Mouse (Mus musculus): Measurements from ENCODE around the gene Mbtd1. TPM values are rescaled to one million over a fixed set of nuclear protein-coding genes. Genes with fewer than 3 reads are reported as not detected.
A peak's percentile ranks its signal among the peaks of the same experiment; 100 is the strongest.

Mbtd1 gene
- total and polyA plus RNA-seq, 3 experiments, result 19.9 to 46.5 (median 21.5) TPM

- TF ChIP-seq KAT2A (IDR thresholded peaks at IDR 0.05; ENCODE audit: insufficient replicate concordance, low read length) (no peak), MAX (IDR thresholded peaks at IDR 0.05; ENCODE audit: low read length) (no peak), NRF1 (IDR thresholded peaks at IDR 0.05; ENCODE audit: low read depth, low read length) (no peak), MAFK (IDR thresholded peaks at IDR 0.05; ENCODE audit: insufficient replicate concordance, low read length) (0 out of 2 replicates have a peak, but pooled peaks have one; percentile 6), CHD1 (IDR thresholded peaks at IDR 0.05; ENCODE audit: low read depth, low read length) (no peak), POLR2A (IDR thresholded peaks at IDR 0.05; ENCODE audit: low read depth, low read length) (no peak), RCOR1 (conservative IDR thresholded peaks at IDR 0.05; ENCODE audit: low read depth, low read length) (no peak), RAD21 (IDR thresholded peaks at IDR 0.05; ENCODE audit: low read depth, low read length) (no peak), TBP (conservative IDR thresholded peaks at IDR 0.05; ENCODE audit: low read depth, low read length) (no peak), BHLHE40 (IDR thresholded peaks at IDR 0.05; ENCODE audit: low read depth, low read length) (peak; percentile 62)
These were observed 23.5 kb upstream of the Mbtd1 start (continued) for GRCm38 (mm10) chr11:93862045-93862623.

- no peaks in the 10 kb centered on the region for H3K9me3 ChIP-seq (replicated peaks; ENCODE audit: low read length)
- H3K27ac ChIP-seq (ENCODE audit: insufficient read depth, low read depth), result peak overlapping the region; percentile 69
- DNase-seq (ENCODE audit: extremely low read depth), result peak; percentile 75
- no peaks in the 10 kb centered on the region for H3K27me3 ChIP-seq (replicated peaks)
- H3K36me3 ChIP-seq (replicated peaks in 1 of 2; ENCODE audit: control insufficient read depth in 1 of 2, insufficient read depth in 1 of 2, low read length in 1 of 2), result peaks cover 38 to 63% of the 10 kb centered on the region in 2 experiments
- H3K9ac ChIP-seq (ENCODE audit: insufficient read depth, low read depth), result no peak overlapping the region
- H3K4me3 ChIP-seq (replicated peaks in 1 of 3; ENCODE audit: low read depth in 2 of 3, low read length in 2 of 3, poor library complexity in 1 of 3), result no peak overlapping the region
- H3K4me2 ChIP-seq (ENCODE audit: insufficient read depth, low read depth, poor library complexity, severe bottlenecking), result no peak overlapping the region
- H3K79me2 ChIP-seq (replicated peaks; ENCODE audit: control insufficient read depth, extremely low read depth, insufficient read depth, poor library complexity, severe bottlenecking), result peaks cover 7% of the 10 kb centered on the region
- H3K4me1 ChIP-seq (ENCODE audit: control insufficient read depth in 1 of 2, insufficient read depth in 2 of 2), result peaks cover 7 to 50% of the 10 kb centered on the region in 2 experiments
- in situ Hi-C loops (cut with MboI; ENCODE audit: low pct_ligation_motif_present, low pct_unique_long_range_greater_than_20kb, low sequenced_read_pairs), result no loop called here
- dilution Hi-C loops (cut with MboI; ENCODE audit: extremely low pct_ligation_motif_present, extremely low pct_unique_long_range_greater_than_20kb, low sequenced_read_pairs), result no loop called here
- TF ChIP-seq POLR2A (IDR thresholded peaks at IDR 0.05; ENCODE audit: low read depth, low read length) (no peak), ZMIZ1 (IDR thresholded peaks at IDR 0.05; ENCODE audit: low read depth, low read length) (no peak), SIN3A (IDR thresholded peaks at IDR 0.05; ENCODE audit: low read length) (peak; percentile 67; the same call in 1 of the 2 replicates), USF1 (IDR thresholded peaks at IDR 0.05; ENCODE audit: low read depth, low read length) (no peak), POLR2AphosphoS2 (IDR thresholded peaks at IDR 0.05; ENCODE audit: low read depth, low read length) (no peak), TBP (conservative IDR thresholded peaks at IDR 0.05; ENCODE audit: low read depth, low read length) (no peak), MAZ (IDR thresholded peaks at IDR 0.05; ENCODE audit: low read depth, low read length) (no peak), MEF2A (IDR thresholded peaks at IDR 0.05; ENCODE audit: borderline replicate concordance, low read depth, low read length) (peak; percentile 68; the same call in 1 of the 2 replicates), CTCF (conservative IDR thresholded peaks at IDR 0.05 in 1 of 2, IDR thresholded peaks at IDR 0.05 in 1 of 2; ENCODE audit: low read depth in 2 of 2, low read length in 2 of 2) (no peak), SMC3 (IDR thresholded peaks at IDR 0.05; ENCODE audit: low read depth, low read length) (no peak), E2F4 (IDR thresholded peaks at IDR 0.05; ENCODE audit: insufficient replicate concordance, low read depth, low read length) (no peak), UBTF (IDR thresholded peaks at IDR 0.05; ENCODE audit: low read depth, low read length) (no peak), USF2 (conservative IDR thresholded peaks at IDR 0.05; ENCODE audit: low read depth, low read length) (no peak), MAFK (IDR thresholded peaks at IDR 0.05; ENCODE audit: insufficient replicate concordance, low read length) (peak; percentile 84), BHLHE40 (IDR thresholded peaks at IDR 0.05; ENCODE audit: low read depth, low read length) (no peak), ZNF384 (IDR thresholded peaks at IDR 0.05; ENCODE audit: low read depth, low read length) (no peak), HCFC1 (IDR thresholded peaks at IDR 0.05; ENCODE audit: low read depth, low read length) (no peak), RAD21 (IDR thresholded peaks at IDR 0.05; ENCODE audit: low read depth, low read length) (no peak), IRF4 (IDR thresholded peaks at IDR 0.05; ENCODE audit: low read depth, low read length) (peak; percentile 94), JUND (conservative IDR thresholded peaks at IDR 0.05; ENCODE audit: low read depth, low read length) (peak; percentile 80), GABPA (IDR thresholded peaks at IDR 0.05; ENCODE audit: insufficient replicate concordance, low read depth, low read length) (no peak), ELF1 (IDR thresholded peaks at IDR 0.05; ENCODE audit: low read depth, low read length) (no peak), ZKSCAN1 (IDR thresholded peaks at IDR 0.05; ENCODE audit: borderline replicate concordance, low read depth, low read length) (no peak), TCF12 (IDR thresholded peaks at IDR 0.05; ENCODE audit: low read depth, low read length) (no peak), ETS1 (conservative IDR thresholded peaks at IDR 0.05; ENCODE audit: low read depth, low read length) (peak; percentile 66), KAT2A (IDR thresholded peaks at IDR 0.05; ENCODE audit: insufficient replicate concordance, low read length) (no peak), MYC (IDR thresholded peaks at IDR 0.05; ENCODE audit: low read depth, low read length) (no peak), ZC3H11A (IDR thresholded peaks at IDR 0.05; ENCODE audit: low read depth, low read length) (no peak), MAX (IDR thresholded peaks at IDR 0.05; ENCODE audit: low read length) (no peak), EP300 (IDR thresholded peaks at IDR 0.05; ENCODE audit: low read length) (peak; percentile 58), JUN (IDR thresholded peaks at IDR 0.05; ENCODE audit: insufficient read depth, low read depth, low read length) (peak; percentile 56; the same call in 1 of the 2 replicates), NRF1 (IDR thresholded peaks at IDR 0.05; ENCODE audit: low read depth, low read length) (no peak), CHD1 (IDR thresholded peaks at IDR 0.05; ENCODE audit: low read depth, low read length) (no peak), NELFE (IDR thresholded peaks at IDR 0.05; ENCODE audit: low read depth, low read length) (no peak)
These were observed 23.0 kb upstream of the Mbtd1 start for GRCm38 (mm10) chr11:93862638-93863037.
